Mouse (Mus musculus) cerebellum, adult 11-12 months (tissue): ENCODE data around the gene Scp2.
"Not testable (repeated sequence)": the region's sequence is repeated elsewhere in the genome, so short reads cannot be mapped to it uniquely, and the experiment has no call there.

Experiments used
- DNase-seq: peaks from one replicate; pipeline ENCODE4 v3.0.0; 2022

The Scp2 gene

GRCm38 (mm10) chr4:108092741-108093397 lies 51.9 kb downstream of the Scp2 start:
- DNase-seq = no peak

- DNase-seq = no peak
These were observed 60.8 kb downstream of the Scp2 start for GRCm38 (mm10) chr4:108083993-108084392.

- no peak for DNase-seq
These were observed 61.6 kb downstream of the Scp2 start for GRCm38 (mm10) chr4:108083032-108083735.

GRCm38 (mm10) chr4:108082401-108082806 lies 62.4 kb downstream of the Scp2 start:
- no peak for DNase-seq

GRCm38 (mm10) chr4:108080876-108081275 lies 63.9 kb downstream of the Scp2 start:
- DNase-seq = no peak

- no peak for DNase-seq
These were observed 65.0 kb downstream of the Scp2 start for GRCm38 (mm10) chr4:108079762-108080161.

GRCm38 (mm10) chr4:108079191-108079590 lies 65.6 kb downstream of the Scp2 start:
- DNase-seq = not testable (repeated sequence)

- DNase-seq = no peak
These were observed 67.4 kb downstream of the Scp2 start for GRCm38 (mm10) chr4:108077224-108077955.

GRCm38 (mm10) chr4:108074204-108074823 lies 70.5 kb downstream of the Scp2 start:
- no peak for DNase-seq

- peak; percentile 36 for DNase-seq
These were observed 72.7 kb downstream of the Scp2 start for GRCm38 (mm10) chr4:108072086-108072485.

- peak; percentile 94 for DNase-seq
These were observed 73.4 kb downstream of the Scp2 start for GRCm38 (mm10) chr4:108071235-108071901.

GRCm38 (mm10) chr4:108070723-108071122 lies 74.1 kb downstream of the Scp2 start:
- no peak for DNase-seq

GRCm38 (mm10) chr4:108070286-108070685 lies 74.5 kb downstream of the Scp2 start:
- DNase-seq = no peak

- DNase-seq = no peak
These were observed 76.7 kb downstream of the Scp2 start for GRCm38 (mm10) chr4:108068081-108068480.

GRCm38 (mm10) chr4:108067261-108067660 lies 77.5 kb downstream of the Scp2 start:
- no peak for DNase-seq

GRCm38 (mm10) chr4:108066569-108066968 lies 78.2 kb downstream of the Scp2 start:
- no peak for DNase-seq

GRCm38 (mm10) chr4:108065176-108065844 lies 79.5 kb downstream of the Scp2 start:
- no peak for DNase-seq

GRCm38 (mm10) chr4:108063616-108064015 lies 81.2 kb downstream of the Scp2 start:
- no peak for DNase-seq

GRCm38 (mm10) chr4:108062524-108062923 lies 82.3 kb downstream of the Scp2 start:
- no peak for DNase-seq

- DNase-seq = no peak
These were observed 84.0 kb downstream of the Scp2 start for GRCm38 (mm10) chr4:108060774-108061173.

- no peak for DNase-seq
These were observed 85.0 kb downstream of the Scp2 start for GRCm38 (mm10) chr4:108059601-108060379.
